In the genomic region with DNA sequence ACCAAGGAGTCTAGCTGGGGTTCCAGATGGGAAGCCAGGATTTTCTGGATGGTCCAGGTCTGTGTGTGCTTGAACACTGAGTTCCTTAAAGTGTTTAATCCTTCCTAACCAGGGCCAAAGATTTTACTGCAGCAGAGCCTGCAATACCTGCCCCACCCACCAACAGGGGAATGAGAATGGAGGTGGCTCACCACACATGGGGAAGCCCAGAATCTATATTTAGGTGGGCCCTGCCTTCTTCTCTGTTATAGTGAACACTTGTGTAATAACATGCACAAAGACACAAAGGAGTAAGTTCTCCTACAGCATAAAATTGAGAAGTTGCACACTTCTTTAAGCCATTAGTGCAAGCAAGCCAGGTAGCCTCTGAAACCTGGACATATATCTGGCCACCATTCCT, we compare ENCODE assay signal across 22 mouse cellular contexts.
"Had no signal": no experiment of that assay in that cellular context is flagged by ENCODE, and none has a peak within 500 bp of the region (broad histone marks: within the 10 kb centered on the region; RNA-seq: fewer than 3 reads in every experiment).

No protein-coding gene starts in this region.

- DNase-seq: kidney, adult 11 months; kidney, adult 8-10 months; kidney, postnatal 10 days; kidney, postnatal 4 days; left cerebral cortex, postnatal 4 days; liver, postnatal 0 days; lung, embryonic 14.5 days; retina, postnatal 1 day; right cerebral cortex, postnatal 25 days; spleen, adult 18-20 months; thymus, postnatal 36 days had no signal

- ATAC-seq: liver, postnatal 0 days; lung, postnatal 0 days; midbrain, embryonic 13.5 days had no signal

- H3K4me3 ChIP-seq: kidney, embryonic 15.5 days; limb, embryonic 12.5 days; limb, embryonic 15.5 days; megakaryocyte, embryonic 14.5 days; midbrain, embryonic 10.5 days; midbrain, embryonic 13.5 days; neural tube, embryonic 13.5 days; stomach, embryonic 15.5 days had no signal

- H3K27ac ChIP-seq: kidney, embryonic 15.5 days; limb, embryonic 12.5 days; limb, embryonic 15.5 days; liver, embryonic 14.5 days; macrophage; midbrain, embryonic 10.5 days; midbrain, embryonic 13.5 days; neural tube, embryonic 13.5 days; stomach, embryonic 15.5 days had no signal

- H3K4me1 ChIP-seq: kidney, embryonic 15.5 days; stomach, embryonic 15.5 days had no signal

- H3K36me3 ChIP-seq: kidney, embryonic 15.5 days; limb, embryonic 12.5 days; limb, embryonic 15.5 days; midbrain, embryonic 10.5 days; midbrain, embryonic 13.5 days; neural tube, embryonic 13.5 days; stomach, embryonic 15.5 days had no signal

- H3K27me3 ChIP-seq: kidney, embryonic 15.5 days; limb, embryonic 12.5 days; limb, embryonic 15.5 days; megakaryocyte, embryonic 14.5 days; midbrain, embryonic 13.5 days; neural tube, embryonic 13.5 days; stomach, embryonic 15.5 days had no signal
